Mouse (Mus musculus) liver, postnatal 0 days (tissue): Measurements from ENCODE around the gene Kras.

Experiments
- CTCF ChIP-seq: sonication (generic); IDR thresholded peaks from 2 replicates; pipeline ENCODE4 v1.5.1; 2016; ENCODE audit warnings: antibody characterized with exemption, low read depth
- EP300 ChIP-seq: IDR thresholded peaks from 2 replicates; pipeline ENCODE4 v1.6.1; 2016; ENCODE audit warnings: antibody characterized with exemption, low read depth, mild to moderate bottlenecking

DNA sequence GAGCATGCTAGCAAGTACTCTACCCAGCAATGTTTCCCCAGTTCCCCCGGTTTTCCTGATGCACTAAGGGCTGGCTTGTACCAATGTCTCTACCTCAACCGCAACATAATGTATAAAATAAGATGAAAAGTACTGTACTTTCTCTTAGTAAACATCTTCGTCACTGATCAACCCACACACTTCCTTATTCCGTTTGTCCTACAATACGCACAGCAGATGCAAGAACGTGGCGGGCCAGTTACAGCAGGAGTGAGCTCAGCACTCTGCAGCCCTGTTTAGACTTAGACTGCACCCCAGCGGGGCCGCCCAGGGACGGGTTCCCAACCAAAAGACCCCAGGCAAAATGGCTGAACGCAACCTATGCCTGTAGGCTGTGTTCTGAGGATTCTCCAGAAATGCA is 56.6 kb downstream of the Kras start:
- no peak for TF ChIP-seq CTCF
- TF ChIP-seq EP300: no peak
